Mouse (Mus musculus) layer of hippocampus, postnatal 36 days (tissue): ENCODE measurements around the gene Rasgef1b. TPM values are rescaled to one million over a fixed set of nuclear protein-coding genes. Genes with fewer than 3 reads are reported as not detected.

Source experiments
- DNase-seq, 2 experiments: peaks; one replicate each; pipeline ENCODE4 v3.0.0; 2022
- total RNA-seq, 2 experiments: library from RNA; stranded (reverse); gene quantifications; 2 replicates each; pipeline ENCODE4 v1.2.3; 2021

The Rasgef1b gene
- total RNA-seq, 2 experiments from 2014 or later = 12.4 to 13.1 TPM

DNA sequence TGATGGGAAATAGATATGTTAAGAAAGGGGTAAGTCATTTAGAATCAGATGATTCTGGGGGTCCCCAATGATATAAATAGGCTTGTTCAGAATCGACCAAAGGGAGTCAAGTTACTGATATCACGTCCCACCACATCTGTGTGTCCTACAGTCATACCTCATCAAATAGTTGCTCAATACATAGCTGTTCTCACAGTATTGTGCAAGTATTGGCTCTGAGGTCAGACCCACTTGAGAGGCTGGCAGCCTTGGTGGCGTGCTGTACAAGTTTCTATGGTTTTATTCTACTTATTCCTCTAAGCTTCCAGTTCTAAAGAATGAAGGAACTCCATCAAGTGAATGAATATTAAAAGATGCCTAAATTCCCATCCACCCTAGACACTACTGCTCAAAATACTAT lies 445.2 kb downstream of the Rasgef1b start:
- DNase-seq = no peak

DNA sequence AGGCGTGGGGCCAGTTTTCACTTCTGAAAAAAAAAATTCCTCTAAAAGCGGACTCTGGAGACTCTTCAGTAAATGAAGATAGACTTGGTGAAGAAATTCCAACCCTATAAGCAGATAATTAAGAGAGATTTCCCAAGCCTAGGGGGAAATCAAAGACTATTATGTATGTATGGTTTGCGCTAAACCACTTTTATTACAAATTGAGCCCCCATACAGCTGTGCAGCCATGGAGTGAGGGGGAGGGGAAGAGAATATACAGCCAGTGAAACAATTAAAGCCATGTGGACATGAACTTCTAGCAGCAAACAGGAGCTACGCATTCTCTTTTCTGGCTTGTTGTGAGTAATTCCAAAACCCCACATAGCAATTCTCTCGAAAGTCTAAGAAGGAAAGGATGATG lies 448.3 kb downstream of the Rasgef1b start:
- DNase-seq = no peak

DNA sequence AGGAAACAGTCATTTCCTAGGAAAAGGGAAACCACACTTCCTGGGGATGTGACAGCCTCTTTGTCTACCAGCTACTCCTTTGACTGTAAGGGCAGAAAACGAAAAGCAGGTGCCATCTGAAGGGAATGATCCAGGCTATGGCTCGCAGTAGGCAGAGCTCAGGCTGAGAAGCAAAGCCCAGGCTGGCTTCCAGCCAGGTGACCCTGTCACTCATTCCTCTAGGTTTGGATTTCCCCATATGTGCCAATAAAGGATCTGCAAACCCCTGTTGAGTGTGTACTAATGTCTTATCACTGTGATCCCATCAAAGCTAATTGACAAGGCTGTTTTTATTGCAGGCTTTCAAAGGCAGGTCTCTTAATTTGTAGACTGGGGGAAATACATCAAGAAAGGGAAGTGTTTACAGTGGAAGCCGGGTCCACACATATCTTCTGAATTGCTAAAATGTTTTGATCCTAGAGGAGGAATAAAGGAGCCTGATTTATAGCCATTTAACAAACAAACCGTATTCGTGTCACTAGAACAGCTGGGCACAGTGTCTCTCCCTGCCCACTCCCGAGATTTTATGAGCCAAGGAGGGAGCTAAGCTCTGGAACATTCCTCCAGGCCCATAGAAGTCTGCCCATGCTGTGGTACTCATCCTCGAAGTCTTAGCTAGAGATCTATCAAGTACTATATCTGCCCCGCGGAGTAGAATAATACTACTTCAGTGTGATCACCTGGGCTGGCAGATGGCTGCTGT lies 449.7 kb downstream of the Rasgef1b start:
- DNase-seq = no peak

DNA sequence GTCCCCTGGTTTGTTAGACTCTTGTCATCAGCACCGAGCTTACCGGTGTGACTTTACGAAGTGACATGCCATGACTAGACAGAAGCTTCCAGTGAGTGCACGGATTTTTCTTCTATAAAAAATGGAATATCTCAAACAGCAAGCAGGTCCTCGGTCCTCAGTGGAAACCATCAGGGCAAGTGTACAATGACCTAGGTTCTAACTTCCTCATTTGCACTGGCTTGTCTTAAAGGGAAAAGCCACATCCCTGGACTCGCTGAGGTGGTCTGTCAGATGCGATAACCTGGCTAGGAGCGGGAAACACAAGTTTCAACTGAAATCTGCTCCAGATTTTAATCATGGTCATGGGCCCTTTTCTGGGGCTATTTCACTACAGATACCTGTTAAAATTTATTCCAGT lies 450.5 kb downstream of the Rasgef1b start:
- DNase-seq = no peak

DNA sequence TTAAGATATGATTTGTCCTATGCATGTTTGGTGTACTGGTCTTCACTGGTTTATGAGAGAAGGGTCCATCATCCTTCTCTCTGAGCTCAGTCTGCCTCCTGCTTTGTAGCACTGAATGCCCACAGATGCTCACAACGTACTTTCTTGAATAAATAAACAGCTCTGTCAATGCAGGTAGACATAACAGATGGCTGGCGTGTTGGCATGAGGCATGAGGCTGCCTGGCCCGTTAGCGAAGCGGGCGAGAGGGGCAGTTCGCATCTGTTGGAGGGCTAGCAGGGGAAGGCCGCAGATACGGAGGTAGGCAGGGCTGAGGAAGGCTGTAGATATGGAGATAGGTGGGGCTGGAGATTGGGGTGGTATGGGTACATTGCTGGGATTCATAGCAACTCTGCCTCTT lies 451.3 kb downstream of the Rasgef1b start:
- no peak for DNase-seq

DNA sequence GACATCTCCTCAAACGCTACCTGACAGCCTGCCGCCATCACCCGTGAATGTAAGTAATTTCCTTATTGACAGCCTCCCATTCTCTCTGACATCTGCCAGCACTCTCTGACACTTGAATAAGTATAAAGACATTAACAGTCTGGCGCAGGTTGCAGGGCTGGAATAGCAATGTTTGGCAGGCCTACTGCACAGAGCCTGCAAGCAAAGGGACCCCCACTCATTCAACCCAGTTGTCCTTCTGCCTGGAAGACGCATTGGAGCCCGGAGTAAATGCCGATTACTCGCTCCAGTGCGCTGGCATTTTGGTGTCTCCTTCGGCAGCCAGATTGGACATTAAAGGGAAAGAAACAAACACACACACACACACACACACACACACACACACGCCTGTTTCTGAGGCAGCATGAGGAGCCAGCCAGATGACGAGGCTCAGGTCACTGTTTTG lies 454.7 kb downstream of the Rasgef1b start:
- peak; percentile 7 to 20 for DNase-seq

DNA sequence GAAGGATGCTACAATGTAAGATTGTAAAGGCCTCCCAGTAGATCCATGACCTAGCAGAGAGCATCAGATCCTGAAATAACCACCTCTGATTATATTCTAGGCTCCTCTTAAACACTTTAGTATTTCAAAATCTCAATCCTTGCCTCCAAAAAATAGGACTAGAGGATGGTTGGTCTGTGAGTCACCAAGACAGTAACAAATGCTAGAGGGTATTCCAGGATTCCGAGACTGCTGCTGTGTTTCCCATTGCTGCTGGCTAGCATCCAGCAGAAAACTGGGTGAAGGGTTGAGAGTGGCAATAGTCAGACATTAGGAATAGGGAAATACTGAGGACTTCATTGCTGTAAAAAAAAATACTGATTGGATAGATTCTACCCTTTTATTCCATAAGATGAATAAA lies 457.3 kb downstream of the Rasgef1b start:
- DNase-seq = no peak

DNA sequence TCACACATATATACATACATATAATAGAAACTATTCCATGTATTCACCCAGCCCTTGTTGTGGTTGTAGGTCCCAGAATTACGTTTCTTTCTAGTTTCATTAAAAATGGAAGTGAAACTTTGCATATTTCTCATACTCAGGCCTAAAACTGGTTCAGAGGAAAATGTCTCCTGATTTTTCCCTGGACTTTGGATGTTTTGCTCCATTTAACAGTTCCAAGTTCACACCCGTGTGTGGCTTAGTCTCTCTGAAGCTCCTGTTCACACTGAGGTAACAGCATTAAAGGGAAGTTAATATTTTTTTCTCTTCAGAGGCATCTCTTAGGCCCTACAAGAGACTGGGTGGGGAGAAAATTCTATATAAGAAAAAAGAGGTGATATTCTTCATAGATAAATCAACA lies 459.7 kb downstream of the Rasgef1b start:
- no peak for DNase-seq

DNA sequence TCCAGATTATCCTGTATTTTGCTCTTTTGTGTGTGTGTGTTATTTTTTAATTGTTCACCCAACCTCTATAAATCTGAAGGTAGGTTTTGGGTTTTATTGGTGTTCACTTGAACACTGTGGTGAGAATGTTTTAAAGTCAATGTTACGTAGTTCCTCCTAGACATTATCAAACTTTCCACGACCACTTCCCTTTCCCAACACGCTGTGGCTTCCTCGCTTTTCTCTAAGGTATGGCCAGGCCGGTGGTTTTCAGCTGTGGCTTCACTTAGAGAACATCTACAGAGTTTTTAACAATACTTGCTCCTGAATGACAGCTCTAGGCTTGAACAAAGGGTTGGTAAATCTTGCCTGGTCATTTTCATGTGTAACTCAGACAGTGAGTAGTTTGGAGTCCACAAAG lies 461.5 kb downstream of the Rasgef1b start:
- no peak for DNase-seq

DNA sequence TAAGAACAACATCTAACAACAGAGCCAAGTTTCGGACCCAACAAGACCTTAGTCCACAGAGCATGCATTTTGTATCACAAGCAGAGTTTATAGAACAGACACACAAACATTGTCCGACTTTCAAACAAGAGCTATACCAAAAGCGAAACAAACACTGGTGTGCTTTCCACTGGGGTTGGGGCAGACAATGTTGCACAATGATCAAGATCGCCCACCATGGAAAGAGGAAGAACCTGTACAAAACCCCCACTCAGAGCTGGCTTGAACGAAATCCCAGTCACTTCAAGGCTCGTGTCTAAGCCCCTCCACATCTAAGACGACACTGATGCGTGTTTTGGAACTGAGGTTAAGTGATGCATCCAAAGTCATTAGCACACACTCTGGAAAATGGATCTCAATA lies 462.6 kb downstream of the Rasgef1b start:
- DNase-seq = no peak

DNA sequence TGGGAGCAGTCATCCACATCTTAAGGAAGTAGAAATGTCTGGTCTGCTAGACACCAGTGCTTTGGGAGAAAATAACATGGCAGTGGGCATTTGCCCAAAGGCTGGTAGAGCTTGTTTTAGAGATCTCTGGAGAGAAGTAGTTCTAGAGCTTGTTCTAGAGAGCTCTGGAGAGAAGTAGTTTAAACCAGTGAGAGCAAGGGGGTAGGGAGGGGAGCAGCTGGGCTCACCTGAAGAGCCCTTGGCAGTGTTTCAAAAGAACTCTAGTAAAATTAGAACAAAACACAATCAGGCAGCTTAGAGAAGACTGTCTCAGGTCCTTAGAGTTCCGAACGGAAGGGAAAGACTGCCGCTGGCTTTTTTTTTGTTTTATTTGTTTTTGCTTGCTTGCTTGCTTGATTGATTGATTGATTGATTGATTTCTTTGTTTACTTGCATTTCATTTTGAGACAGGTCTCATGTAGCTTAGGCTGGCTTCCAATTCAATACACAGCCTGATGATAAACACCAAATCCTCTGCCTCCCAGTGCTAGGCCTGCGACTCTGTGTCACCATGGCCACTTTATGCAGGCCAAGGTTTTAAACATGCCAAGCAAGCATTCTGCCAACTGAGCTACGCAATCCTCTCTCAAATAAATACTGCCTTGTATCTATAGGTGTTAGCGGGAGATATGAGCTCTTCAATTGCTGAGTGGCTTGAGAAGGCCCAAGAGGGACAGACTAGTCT lies 466.5 kb downstream of the Rasgef1b start:
- no peak for DNase-seq

DNA sequence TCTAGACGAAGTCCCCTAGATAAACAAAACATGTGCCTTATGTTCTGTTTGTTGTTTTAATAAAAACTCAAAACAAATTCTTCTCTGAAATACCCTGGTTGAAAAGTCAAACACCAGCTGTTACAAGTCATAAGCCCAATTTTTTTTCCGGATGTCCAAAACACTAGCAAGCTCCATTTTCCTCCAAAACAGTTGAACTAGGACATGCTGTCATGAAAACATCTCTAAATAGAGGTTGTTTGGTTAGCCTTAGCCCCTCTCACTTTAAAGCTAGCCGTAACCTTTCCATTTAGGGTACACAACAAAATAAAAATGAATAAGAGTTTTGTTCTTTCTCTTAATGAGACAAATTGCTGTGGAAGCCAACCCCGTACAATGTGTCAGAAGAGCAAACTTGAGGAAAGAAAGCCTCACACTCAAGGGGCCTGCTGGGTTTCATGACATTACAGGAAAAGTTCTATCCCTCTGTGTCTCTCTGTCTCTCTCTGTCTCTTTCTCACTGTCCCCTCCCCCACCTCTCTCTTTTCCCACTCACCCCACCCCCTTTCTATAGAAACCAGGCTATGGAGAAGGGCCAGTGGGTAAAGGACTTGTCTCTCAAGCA lies 467.6 kb downstream of the Rasgef1b start:
- no peak for DNase-seq

DNA sequence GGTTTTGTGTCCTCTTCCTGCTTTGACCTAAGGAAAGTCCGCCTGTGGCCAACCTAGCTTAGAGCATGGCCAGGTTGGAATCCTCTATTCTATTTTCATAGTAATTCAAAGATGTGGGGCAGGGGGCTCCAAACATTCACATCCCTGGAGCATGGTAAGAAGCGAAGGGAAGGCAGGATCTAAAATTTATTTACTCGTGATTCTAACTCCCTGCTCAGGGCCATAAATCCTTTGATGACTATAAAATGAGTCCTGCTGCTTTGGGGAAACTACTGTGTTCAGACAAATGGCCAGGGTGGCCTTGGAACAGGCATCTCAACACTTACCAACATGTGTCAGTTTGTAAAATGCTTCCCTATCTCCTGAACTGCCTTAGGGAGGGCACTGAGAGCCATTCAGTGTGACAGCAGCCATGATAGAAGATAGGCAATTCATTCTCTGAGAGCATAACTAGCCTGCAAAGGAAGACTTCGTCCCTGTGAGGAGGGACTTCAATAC lies 470.8 kb downstream of the Rasgef1b start:
- no peak for DNase-seq

DNA sequence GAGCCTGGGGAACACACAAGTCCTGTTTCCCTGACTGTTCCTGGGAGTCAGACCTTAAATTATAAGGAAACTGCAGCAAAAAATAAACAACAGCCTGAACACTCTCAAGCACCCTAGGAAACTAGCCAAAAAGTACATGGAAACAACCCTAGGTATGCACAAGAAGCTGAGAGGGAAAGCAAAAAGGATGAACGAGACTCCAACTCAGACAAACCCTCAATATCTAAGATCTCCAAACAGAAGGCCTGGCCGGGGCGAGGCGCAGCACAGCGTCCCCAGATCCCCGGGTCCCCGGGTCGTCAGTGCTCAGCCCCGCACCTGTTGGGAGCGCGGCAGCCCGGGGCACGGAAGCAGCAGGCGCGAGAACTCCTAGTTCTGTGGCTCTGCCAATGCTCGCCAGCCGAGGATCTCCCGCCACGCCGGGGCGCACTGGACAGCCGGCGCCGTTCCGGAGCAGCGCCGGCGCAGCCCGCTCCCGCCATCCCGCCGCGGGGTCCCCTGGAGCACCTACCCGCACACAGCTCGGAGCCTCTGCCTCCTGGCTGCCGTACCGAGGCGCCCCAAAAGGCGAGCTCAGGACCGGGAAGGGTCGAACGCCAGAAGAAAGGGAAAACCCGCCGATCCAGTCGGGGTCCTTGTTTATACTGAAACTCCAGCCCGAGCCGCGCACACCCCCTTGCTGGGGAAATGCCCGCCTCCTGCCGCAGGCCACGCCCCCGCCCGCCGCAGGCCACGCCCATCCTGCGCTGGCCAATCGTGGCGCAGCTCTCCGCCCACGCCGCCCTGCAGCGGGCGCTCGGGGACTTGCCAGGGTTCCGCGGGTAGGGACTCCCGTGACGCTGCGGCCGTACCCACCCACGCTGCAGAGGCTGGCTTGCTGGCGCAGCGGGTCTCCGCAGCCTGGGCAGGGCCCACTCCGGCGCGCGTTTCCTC lies 476.4 kb downstream of the Rasgef1b start:
- DNase-seq = peak; percentile 95 to 97

DNA sequence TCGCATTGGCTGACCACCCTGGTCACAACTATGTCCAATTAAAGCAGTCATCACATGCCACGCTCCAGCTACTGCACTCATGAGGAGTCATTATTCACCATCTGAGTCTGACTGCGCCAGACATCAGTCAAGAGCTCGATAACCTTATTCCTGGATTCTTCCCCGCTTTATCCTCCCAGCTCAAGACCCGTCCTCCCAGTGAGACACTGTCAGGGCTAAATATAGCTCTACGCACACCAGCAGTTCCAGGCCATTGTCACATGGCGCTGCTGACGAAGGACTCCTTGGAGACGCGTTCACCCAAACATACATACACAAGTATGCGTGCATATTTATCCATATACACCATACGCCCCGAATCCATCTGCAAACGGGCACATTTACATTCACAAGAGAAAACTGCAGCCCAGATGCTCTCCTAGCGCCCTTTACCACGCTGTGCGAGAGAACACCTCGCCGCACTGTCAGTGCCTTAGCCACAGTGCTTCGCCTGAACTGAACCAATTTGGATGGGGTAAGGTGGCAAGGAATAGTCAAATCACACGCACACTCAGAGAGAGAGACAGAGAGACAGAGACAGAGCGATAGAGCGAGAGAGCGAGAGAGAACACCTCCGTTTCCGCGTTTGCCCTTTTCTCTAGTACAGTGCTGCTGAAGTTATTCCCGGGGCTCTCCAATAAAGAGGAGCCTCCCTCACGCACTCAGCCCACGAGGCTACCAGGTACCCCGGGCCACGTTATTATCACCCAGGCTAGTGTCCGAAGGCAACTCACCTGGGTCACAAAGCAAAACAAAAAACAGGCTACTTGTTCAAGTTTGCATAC lies 477.3 kb downstream of the Rasgef1b start:
- peak in 1 of 2 experiments; percentile 11 for DNase-seq

DNA sequence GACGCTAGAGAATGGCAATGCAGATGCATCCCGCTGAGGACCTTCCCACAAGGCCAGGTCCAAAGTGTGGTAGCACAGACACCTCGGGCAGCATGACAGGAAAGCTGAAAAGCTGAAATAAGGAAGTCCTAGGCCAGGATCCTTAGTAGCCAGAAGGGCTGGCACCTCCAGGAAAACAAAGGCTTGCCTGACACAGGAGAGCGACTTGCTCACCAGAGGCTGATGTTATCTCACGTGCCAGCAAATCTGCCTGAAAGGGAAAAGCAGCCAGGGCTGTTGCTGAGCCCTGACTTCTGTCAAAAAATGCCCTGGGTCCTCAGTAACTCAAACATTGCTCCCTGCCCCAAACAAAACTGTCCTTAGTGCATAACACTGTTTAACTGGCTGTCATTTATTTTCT lies 478.0 kb downstream of the Rasgef1b start:
- no peak for DNase-seq

DNA sequence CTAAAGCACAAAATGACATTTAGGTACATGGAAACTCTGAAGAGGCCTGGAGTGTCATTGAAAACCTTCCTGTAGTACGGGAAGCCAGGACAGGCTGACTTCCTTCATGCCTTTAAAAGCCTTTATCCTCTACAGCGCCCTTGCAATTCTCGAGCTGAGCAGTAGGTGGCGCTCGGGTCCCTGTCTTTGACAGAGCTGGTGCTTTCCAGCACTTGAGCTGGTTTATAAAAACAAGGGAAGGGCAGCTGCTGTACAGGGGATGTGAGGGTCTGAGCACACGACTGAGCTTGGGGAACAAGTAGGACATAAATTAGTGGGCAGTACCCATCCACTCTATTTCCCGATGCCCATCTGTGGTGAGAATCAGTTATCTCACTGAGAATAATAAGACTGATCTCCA lies 480.4 kb downstream of the Rasgef1b start:
- peak; percentile 94 to 96 for DNase-seq

DNA sequence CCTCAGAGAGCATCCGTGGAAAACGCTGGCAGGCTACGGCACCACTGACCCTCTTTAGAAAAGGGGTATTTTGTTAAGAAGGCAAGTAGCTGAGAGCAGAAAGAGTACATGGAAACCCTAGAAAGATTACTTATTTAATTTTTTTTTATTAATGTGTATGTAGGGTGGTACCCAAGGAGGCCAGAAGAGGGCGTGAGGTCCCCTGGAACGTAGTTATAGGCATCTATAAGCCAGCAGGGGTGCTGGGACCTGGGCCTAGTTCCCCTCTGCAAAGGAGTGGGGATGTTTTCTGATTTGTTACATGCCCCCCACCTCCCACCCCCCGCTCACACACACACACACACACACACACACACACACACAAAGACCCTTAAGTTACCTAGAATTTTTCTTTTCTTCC lies 480.9 kb downstream of the Rasgef1b start:
- no peak for DNase-seq

DNA sequence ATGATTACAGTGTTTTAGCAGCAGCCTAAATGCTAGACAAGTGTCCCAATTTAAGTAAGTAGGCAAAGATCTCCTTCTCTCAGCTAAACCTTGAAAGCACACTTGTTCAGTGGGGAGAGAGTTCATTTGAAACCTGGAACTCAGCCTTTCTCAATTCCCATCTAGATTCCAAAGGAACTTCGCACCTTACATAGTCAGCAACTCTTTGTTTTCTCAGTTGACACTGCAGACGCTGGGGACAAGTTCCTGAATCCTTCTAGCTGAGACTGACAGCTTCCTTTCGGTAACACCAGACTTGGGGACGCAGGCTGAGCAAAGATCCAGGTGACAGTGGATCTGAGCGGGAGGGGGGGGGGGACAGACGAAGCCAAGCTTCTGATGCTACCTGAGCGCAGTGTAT lies 481.4 kb downstream of the Rasgef1b start:
- no peak for DNase-seq

DNA sequence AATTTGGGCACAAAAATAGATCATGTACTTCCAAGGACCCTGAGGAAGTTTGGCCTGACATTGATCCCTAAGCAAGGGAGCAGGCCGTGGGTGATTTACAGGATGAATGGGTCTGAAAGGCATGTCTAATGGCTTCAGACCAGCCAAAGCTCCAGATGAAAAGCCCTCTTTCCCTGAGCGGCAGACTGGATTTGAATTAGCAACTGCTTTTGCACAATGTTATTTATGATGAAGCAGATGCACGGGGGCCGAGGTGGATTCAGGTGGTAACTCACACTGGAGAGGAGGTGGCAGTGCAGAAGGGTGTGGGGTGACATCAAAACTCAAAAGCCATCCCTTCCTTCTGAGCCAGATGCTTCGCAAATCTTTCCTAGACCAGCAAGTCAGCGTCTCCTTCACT lies 481.9 kb downstream of the Rasgef1b start:
- DNase-seq = no peak

DNA sequence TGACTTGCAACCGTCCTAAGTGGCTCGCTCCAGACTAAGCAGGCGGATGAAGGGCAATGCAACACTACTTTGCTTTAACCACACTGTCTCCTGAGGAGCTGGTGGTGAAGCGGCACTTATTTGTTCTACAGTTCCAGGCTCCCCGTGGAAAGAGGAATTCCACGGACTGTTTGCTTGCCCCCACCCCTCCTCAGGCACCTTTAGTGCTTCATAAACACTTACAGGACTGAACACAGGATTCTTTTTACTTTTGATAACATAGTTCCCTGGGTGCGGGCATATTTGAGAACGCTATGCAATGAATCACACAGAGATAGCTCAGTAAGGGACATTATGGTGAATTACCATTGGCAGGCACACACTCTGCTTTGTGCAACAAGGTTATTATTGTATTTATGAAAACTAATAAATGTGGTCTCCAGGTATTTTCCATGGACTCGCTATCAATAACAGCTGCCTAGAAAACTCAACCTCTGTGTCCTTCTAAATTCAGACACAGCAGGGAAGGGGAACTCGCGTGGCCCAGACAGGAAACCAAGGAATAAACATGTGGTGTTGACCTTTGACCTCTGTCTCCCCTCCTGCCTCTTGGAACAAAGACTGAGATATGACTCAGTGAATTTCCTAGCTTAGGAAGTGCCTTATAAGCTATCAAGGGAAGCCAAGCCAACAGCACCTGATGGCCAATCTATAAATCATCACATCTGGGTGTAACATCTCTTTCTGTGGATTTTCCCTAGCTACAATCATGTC lies 486.7 kb downstream of the Rasgef1b start:
- DNase-seq = no peak
